Mouse (Mus musculus) right cerebral cortex, adult 2 months (tissue): ENCODE measurements around the gene Tsc22d4.

ENCODE experiments used
- DNase-seq, 2 experiments: peaks; one replicate each; pipeline ENCODE4 v3.0.0; 2021 to 2022; ENCODE audit warnings: low spot score in 2 of 2

Gene Tsc22d4

GRCm38 (mm10) chr5:137788946-137789531 lies 43.5 kb downstream of the Tsc22d4 start:
- DNase-seq: no peak

- DNase-seq: no peak
Observed at GRCm38 (mm10) chr5:137791553-137791952, 46.0 kb downstream of the Tsc22d4 start.

GRCm38 (mm10) chr5:137796606-137797005 lies 51.1 kb downstream of the Tsc22d4 start:
- DNase-seq: no peak

- no peak for DNase-seq
Observed at GRCm38 (mm10) chr5:137800917-137801316, 55.4 kb downstream of the Tsc22d4 start.

- DNase-seq: no peak
Observed at GRCm38 (mm10) chr5:137806158-137806557, 60.6 kb downstream of the Tsc22d4 start.

GRCm38 (mm10) chr5:137808316-137808715 lies 62.8 kb downstream of the Tsc22d4 start:
- DNase-seq: no peak

GRCm38 (mm10) chr5:137817466-137818222 lies 72.1 kb downstream of the Tsc22d4 start:
- no peak for DNase-seq
